Mouse (Mus musculus) midbrain, embryonic 13.5 days (tissue): ENCODE measurements at regions not wholly inside any gene's neighbourhood (a gene's known extent, or its start where the extent isn't known, plus 50 kb on each side); places are given as distances from the start of the nearest gene placed in this dataset.
A peak's percentile ranks its signal among the peaks of the same experiment; 100 is the strongest.

Source experiments
- ATAC-seq: fragments of 200-750 bp; cut with Nextera tagmentation; 2 replicates; pipeline ENCODE4 v1.8.0; 2017; ENCODE audit warnings: mild to moderate bottlenecking, moderate TSS enrichment, moderate library complexity
- H3K27ac ChIP-seq: fragments of 300-500 bp; sonication (generic); 2 replicates; pipeline ENCODE4 v1.5.1; 2015; ENCODE audit warnings: inconsistent platforms, mild to moderate bottlenecking, moderate library complexity
- H3K27me3 ChIP-seq: fragments of 300-500 bp; sonication (generic); 2 replicates; pipeline ENCODE4 v1.6.1; 2015; ENCODE audit warnings: mild to moderate bottlenecking, inconsistent platforms
- H3K36me3 ChIP-seq: fragments of 300-500 bp; sonication (generic); 2 replicates; pipeline ENCODE4 v1.6.1; 2015; ENCODE audit warnings: mild to moderate bottlenecking, inconsistent platforms
- H3K4me1 ChIP-seq: fragments of 300-500 bp; sonication (generic); replicated peaks from 2 replicates; pipeline ENCODE4 v1.6.1; 2015; ENCODE audit warnings: inconsistent platforms
- H3K4me2 ChIP-seq: fragments of 300-500 bp; sonication (generic); replicated peaks from 2 replicates; pipeline ENCODE4 v1.6.1; 2015; ENCODE audit warnings: moderate library complexity, mild to moderate bottlenecking, inconsistent platforms
- H3K4me3 ChIP-seq: fragments of 300-500 bp; sonication (generic); replicated peaks from 2 replicates; pipeline ENCODE4 v1.5.1; 2015; ENCODE audit warnings: mild to moderate bottlenecking, inconsistent platforms
- H3K9ac ChIP-seq: fragments of 300-500 bp; sonication (generic); replicated peaks from 2 replicates; pipeline ENCODE4 v1.6.1; 2015; ENCODE audit warnings: mild to moderate bottlenecking, inconsistent platforms
- H3K9me3 ChIP-seq: fragments of 300-500 bp; sonication (generic); 2 replicates; pipeline ENCODE4 v1.6.1; 2016; ENCODE audit warnings: mild to moderate bottlenecking, inconsistent platforms
- WGBS: fragments of 180-500 bp; shearing (Covaris S2); methylation state at CpG from one replicate; pipeline ENCODE4 v1.1.7; 2015; 5-methylcytosine and 5-hydroxymethylcytosine counted together

DNA sequence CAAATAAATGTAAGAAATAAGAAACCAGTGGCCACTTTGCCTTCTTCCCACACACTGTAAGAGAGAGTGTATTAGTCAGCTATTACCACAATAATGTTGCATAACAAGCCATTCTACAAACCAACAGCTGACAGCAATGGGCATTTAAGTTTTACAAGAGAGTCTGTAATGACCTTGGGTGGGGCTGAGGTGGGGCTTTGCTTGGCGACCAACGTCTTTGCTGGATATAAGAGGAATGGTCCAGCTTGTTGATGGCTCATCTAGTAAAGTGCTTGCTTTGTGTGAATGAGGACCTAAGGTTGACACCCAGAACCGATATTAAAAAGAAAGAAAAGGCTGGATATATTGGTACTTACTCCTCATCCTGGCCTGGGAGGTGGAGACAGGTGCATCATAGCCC is 295.6 kb upstream of the Tbx3 start:
- Histone ChIP-seq H3K36me3 (no peaks in the 10 kb centered on the region), H3K9ac (no peak overlapping the region), H3K27me3 (peaks cover 44% of the 10 kb centered on the region), H3K4me2 (no peak overlapping the region), H3K4me1 (peaks cover 9% of the 10 kb centered on the region), H3K27ac (no peak overlapping the region), H3K4me3 (no peak overlapping the region), H3K9me3 (no peaks in the 10 kb centered on the region)
- no peak for ATAC-seq
- 92% methylated on average over 3 of the region's 3 CpGs for WGBS

DNA sequence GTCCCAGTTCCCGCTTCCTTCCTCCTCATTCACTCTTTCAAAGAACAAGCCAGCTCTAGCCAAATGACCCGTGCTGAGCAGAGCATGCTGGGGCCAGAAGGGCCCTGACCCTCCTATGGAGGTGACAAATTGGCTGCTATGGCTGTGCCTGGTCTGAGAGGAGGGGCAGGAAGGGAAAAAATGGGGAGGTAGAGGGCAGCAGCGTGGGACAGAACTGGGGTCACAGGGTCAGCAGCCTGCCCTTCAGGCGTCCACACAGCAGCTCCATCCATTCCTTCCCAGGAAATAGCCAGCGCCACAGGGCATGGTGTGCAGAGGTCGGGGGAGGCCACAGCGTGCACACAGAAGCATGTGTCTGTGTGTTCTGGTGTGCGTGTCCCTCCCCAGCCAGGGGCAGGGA is 292.2 kb upstream of the Tbx3 start:
- no peak overlapping the region for H3K9ac ChIP-seq
- no peaks in the 10 kb centered on the region for H3K36me3 ChIP-seq
- H3K9me3 ChIP-seq, result no peaks in the 10 kb centered on the region
- H3K27ac ChIP-seq, result no peak overlapping the region
- WGBS, result 36% methylated on average over 8 of the region's 8 CpGs
- no peak overlapping the region for H3K4me2 ChIP-seq
- peaks cover 15% of the 10 kb centered on the region; the same call in 1 of the 2 replicates for H3K27me3 ChIP-seq
- H3K4me1 ChIP-seq, result no peaks in the 10 kb centered on the region
- ATAC-seq, result no peak
- H3K4me3 ChIP-seq, result no peak overlapping the region

DNA sequence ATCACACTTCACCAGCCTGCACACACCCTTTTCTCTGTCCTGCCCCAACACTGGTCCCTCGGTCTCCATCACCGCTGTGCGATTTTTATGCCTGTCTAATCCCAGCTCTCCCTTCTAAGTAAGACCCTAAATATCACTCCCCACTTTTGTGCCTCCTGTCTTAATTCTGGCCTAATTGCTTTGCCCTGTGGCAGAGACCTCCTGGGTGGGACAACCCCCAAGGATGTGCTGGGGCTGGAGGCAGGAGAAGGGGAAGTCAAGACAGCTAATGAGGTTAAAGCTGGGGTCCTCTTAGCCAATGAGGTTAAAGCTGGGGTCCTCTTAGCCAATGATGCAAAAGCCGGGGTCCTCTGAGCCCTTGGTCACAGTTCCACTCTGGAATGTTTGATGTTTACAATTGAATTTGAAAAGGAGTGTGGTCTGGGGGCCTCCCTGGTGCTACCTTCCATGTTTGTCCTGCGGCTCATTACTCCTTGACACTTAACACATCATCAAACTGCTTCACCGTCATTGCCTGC is 290.5 kb upstream of the Tbx3 start:
- Histone ChIP-seq H3K4me2 (no peak overlapping the region), H3K36me3 (no peaks in the 10 kb centered on the region), H3K4me3 (no peak overlapping the region), H3K4me1 (no peaks in the 10 kb centered on the region), H3K27ac (no peak overlapping the region), H3K9ac (no peak overlapping the region), H3K9me3 (no peaks in the 10 kb centered on the region), H3K27me3 (peaks cover 15% of the 10 kb centered on the region; the same call in 1 of the 2 replicates)
- WGBS, result 83% methylated on average over 6 of the region's 6 CpGs
- ATAC-seq, result no peak

DNA sequence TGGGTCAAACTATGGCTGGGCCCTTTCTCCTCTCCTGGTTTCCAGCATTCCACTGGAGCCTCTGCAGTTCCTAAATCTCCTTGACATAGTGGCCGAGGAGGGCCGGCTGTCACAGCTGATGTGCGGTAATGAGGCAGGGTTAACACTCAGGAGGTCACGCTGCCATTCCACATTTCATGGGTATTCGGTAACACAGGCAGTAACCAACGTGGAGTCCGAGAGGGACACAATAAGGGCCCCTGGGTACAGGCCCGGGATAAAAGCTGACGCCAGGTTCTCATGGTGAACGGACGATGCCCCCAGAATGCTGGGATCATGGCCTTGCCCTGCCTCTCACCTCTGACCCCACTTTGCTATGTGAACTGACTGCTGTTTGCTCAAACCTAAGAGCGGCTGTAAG is 289.0 kb upstream of the Tbx3 start:
- H3K9ac ChIP-seq, result no peak overlapping the region

DNA sequence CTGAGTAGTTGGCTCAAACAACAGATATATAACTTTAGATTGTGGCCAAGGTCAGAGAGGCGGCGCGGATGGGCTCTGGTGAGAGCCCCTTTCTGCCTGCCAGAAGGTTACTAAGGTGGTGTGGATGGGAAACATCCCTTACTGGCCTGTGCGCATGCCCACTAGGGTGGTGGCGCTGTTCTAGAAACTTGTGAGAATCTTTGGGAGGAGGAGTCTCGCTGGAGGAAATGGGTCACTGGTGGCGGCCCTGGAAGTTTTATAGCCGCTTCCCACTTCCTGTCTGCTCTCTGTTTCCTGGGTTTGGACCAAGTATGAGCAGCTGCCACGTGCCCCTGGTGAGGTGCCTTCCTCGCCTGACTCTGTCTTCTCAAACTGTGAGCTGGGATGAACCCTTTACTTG is 285.0 kb upstream of the Tbx3 start:
- peaks cover 5% of the 10 kb centered on the region; the same call in 1 of the 2 replicates for H3K4me1 ChIP-seq
- H3K9ac ChIP-seq, result no peak overlapping the region
- no peaks in the 10 kb centered on the region for H3K9me3 ChIP-seq
- WGBS, result 92% methylated on average over 10 of the region's 10 CpGs
- H3K36me3 ChIP-seq, result no peaks in the 10 kb centered on the region
- H3K27ac ChIP-seq, result no peak overlapping the region
- no peaks in the 10 kb centered on the region for H3K27me3 ChIP-seq
- no peak overlapping the region for H3K4me2 ChIP-seq
- no peak for ATAC-seq
- H3K4me3 ChIP-seq, result no peak overlapping the region

More for the DNA sequence above, 289.0 kb upstream of the Tbx3 start:
- Histone ChIP-seq H3K27me3 (0 out of 2 replicates have a peak, but pooled peaks cover 8% of the 10 kb centered on the region), H3K36me3 (no peaks in the 10 kb centered on the region), H3K9me3 (no peaks in the 10 kb centered on the region), H3K4me2 (no peak overlapping the region), H3K27ac (no peak overlapping the region), H3K4me1 (no peaks in the 10 kb centered on the region), H3K4me3 (no peak overlapping the region)
- WGBS, result 39% methylated on average over 12 of the region's 12 CpGs
- ATAC-seq, result no peak

DNA sequence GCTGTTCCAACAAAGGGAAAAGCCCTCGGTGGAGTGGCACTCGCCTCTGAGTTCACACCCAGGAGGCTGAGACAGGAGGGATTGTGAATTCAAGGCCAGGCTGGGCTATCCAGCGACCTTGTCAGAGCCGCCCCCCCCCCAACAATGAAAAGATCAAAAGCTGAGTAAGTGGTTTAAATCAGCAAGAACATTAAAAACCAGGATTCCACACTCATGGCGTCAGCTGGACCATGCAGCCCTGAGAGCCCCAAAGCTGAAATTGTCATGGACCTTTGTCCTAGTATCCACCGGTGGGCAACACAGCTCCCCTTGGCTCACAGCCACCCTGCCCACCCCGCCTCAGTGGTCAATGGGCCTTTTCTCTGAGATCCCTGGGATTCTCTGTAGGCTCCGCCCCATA is 283.6 kb upstream of the Tbx3 start:
- WGBS, result 52% methylated on average over 8 of the region's 8 CpGs
- no peak for ATAC-seq
- Histone ChIP-seq H3K4me2 (no peak overlapping the region), H3K4me1 (peaks cover 5% of the 10 kb centered on the region; the same call in 1 of the 2 replicates), H3K27me3 (no peaks in the 10 kb centered on the region), H3K4me3 (no peak overlapping the region), H3K9ac (no peak overlapping the region), H3K27ac (no peak overlapping the region), H3K36me3 (no peaks in the 10 kb centered on the region), H3K9me3 (no peaks in the 10 kb centered on the region)

DNA sequence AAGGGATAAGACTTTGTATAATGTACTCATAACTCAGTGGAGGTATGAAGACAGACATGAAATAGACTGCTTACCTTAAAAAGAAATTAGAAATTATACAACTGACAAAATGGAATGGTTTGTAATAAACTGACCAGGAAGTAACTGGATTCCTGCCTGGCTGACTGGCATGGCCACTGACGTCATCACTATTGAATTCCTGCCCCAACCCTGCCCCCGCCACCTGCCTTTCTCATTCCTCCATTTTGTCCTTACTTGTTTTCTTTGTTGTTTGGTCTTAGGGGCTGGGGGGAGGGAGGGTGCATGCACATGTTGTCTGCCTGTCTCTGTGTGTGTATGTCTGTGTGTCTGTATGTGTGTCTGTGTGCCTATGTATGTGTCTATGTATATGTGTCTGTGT is 283.2 kb upstream of the Tbx3 start:
- no peak overlapping the region for H3K9ac ChIP-seq
- H3K27ac ChIP-seq, result no peak overlapping the region
- no peak overlapping the region for H3K4me2 ChIP-seq
- ATAC-seq, result no peak
- WGBS, result 53% methylated on average over 2 of the region's 2 CpGs
- H3K4me3 ChIP-seq, result no peak overlapping the region
- no peaks in the 10 kb centered on the region for H3K9me3 ChIP-seq
- H3K27me3 ChIP-seq, result no peaks in the 10 kb centered on the region
- H3K4me1 ChIP-seq, result peaks cover 5% of the 10 kb centered on the region; the same call in 1 of the 2 replicates
- H3K36me3 ChIP-seq, result no peaks in the 10 kb centered on the region

DNA sequence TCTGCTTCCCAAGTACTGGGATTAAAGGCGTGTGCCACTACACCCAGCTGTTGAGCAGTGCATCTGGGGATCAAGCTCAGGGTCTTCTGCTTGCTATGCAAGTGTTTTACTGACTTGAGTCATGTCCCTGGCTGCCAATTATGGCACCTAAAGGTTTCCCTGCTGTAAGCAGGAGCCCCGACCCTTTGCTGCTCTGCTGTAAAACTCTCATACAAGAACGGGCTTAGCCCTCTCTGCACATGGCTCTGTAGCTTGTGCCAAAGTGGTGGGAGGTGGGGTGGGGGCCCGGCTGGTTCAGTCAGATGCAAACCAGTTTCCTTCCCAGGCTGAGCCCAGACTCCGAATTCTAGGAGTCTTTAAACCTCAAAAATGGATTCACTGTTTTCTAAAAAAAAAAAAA is 281.6 kb upstream of the Tbx3 start:
- no peaks in the 10 kb centered on the region for H3K27me3 ChIP-seq
- no peak overlapping the region for H3K9ac ChIP-seq
- ATAC-seq, result no peak
- H3K27ac ChIP-seq, result no peak overlapping the region
- no peaks in the 10 kb centered on the region for H3K9me3 ChIP-seq
- H3K4me3 ChIP-seq, result no peak overlapping the region
- H3K36me3 ChIP-seq, result no peaks in the 10 kb centered on the region
- peaks cover 5% of the 10 kb centered on the region; the same call in 1 of the 2 replicates for H3K4me1 ChIP-seq
- WGBS, result 57% methylated on average over 5 of the region's 5 CpGs
- H3K4me2 ChIP-seq, result no peak overlapping the region

DNA sequence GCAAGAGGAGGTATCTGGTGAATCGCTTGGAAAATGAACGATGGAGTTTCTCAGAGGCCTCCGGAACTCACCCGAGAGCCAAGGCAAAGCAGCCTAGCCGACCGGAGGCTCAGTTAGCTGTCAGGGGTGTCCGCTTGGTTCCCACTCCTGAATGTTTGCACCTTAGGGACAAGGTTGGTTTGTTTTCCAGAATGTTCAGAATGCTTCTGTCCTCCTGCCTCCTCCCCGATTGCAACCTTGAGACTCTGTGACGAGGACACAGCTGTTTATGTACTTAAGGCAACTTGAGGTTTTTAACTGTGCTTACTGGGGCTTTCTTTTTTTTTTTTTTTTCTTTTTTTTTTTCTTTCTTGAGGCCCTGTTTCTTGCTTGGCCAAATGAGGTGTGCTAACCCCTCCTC is 281.1 kb upstream of the Tbx3 start:
- 85% methylated on average over 9 of the region's 9 CpGs for WGBS
- H3K4me2 ChIP-seq, result no peak overlapping the region

DNA sequence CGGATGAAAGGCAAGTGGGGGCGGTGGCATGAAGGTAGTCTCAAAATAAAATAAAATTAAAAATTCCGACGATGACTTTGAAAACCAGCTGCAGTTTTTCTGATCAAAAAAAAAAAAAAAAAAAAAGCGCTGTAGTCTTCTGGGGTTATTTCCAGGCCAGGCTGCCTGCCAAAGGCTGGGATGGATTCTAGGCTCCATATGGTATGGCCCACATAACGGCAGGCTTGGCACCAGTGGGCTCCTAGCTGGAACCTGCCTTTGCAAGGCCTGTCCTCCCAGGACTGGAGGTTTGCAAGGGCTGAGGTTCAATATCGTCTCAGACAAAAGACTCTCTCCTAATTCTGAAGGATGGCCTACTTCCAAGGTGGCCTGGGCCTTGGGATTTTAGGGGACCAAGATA is 280.6 kb upstream of the Tbx3 start:
- Histone ChIP-seq H3K27ac (no peak overlapping the region), H3K27me3 (no peaks in the 10 kb centered on the region), H3K4me3 (no peak overlapping the region), H3K9me3 (no peaks in the 10 kb centered on the region), H3K4me2 (no peak overlapping the region), H3K4me1 (peaks cover 5% of the 10 kb centered on the region; the same call in 1 of the 2 replicates), H3K9ac (no peak overlapping the region), H3K36me3 (no peaks in the 10 kb centered on the region)
- ATAC-seq, result no peak
- 94% methylated on average over 7 of the region's 7 CpGs for WGBS

More for the DNA sequence above, 281.1 kb upstream of the Tbx3 start:
- Histone ChIP-seq H3K4me1 (peaks cover 5% of the 10 kb centered on the region; the same call in 1 of the 2 replicates), H3K9ac (no peak overlapping the region), H3K4me3 (no peak overlapping the region), H3K27ac (no peak overlapping the region), H3K27me3 (no peaks in the 10 kb centered on the region), H3K9me3 (no peaks in the 10 kb centered on the region), H3K36me3 (no peaks in the 10 kb centered on the region)
- ATAC-seq, result no peak

DNA sequence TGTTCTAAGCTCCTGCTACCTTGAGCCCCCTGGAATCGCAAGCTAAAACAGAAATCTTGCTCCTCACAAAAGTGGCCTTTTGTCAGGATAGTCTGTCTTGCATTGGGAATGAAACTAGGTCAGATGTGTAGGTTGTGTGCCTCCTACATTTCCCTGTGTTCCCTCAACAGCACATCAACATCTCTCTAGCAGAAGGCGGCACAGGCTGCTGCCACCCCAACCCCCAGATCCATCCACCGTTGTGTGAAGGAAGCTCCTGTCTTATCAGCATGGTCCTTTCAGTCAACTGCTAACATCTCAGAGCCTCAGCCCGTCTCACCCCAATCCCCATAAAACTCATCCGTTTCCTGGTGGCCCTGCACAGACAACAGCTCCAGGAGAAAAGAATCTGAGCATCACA is 272.0 kb upstream of the Tbx3 start:
- 84% methylated on average over 5 of the region's 5 CpGs for WGBS
- 0 out of 2 replicates have a peak, but pooled peaks cover 3% of the 10 kb centered on the region for H3K9me3 ChIP-seq
- no peaks in the 10 kb centered on the region for H3K36me3 ChIP-seq
- no peak overlapping the region for H3K4me2 ChIP-seq
- no peak overlapping the region for H3K9ac ChIP-seq
- no peak overlapping the region for H3K4me3 ChIP-seq
- no peak overlapping the region for H3K27ac ChIP-seq
- no peak for ATAC-seq
- H3K4me1 ChIP-seq, result peaks cover 12% of the 10 kb centered on the region
- H3K27me3 ChIP-seq, result no peaks in the 10 kb centered on the region

DNA sequence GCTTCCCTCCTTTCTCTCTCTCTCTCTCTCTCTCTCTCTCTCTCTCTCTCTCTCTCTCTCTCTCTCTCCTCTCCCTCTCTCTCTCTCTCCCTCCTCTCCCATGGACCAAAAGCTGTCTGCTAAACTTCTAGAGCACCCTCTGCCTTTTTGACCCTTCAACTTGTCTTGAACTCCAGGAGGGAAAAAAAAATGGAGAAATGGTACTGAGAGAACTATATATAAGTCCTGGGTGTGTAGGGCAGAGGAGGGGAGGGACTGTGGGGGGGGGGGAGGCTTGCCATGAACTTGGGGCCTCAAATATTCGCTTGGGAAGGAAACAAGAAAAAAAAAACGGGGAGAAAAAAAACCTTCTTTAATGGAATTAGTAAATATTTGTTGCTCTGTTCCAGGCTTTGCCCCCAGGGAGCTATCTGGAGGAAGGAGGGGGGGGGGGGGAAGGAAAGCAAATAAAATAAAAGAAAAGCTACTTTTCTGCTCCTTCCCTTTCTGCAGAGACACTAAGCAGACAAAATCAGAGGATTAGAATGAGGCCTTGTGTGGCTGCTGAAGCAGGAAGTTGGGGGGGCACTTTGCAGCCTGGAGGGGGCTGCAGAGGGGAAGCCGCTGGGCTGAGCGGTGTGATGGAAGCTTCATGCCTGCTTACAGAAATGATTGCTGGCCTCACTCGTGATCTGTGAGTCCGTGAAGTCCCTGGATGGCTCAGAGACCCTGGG is 270.1 kb upstream of the Tbx3 start:
- WGBS, result 9% methylated on average over 6 of the region's 6 CpGs
- peaks cover 12% of the 10 kb centered on the region for H3K4me1 ChIP-seq
- 0 out of 2 replicates have a peak, but pooled peaks cover 3% of the 10 kb centered on the region for H3K9me3 ChIP-seq
- H3K4me3 ChIP-seq, result no peak overlapping the region
- no peaks in the 10 kb centered on the region for H3K36me3 ChIP-seq
- 0 out of 2 replicates have a peak overlapping the region, but pooled peaks have one; percentile 36 for H3K9ac ChIP-seq
- H3K27me3 ChIP-seq, result no peaks in the 10 kb centered on the region
- ATAC-seq, result no peak
- H3K4me2 ChIP-seq, result no peak overlapping the region
- H3K27ac ChIP-seq, result no peak overlapping the region
